Comparison of ENCODE assay signal across 11 mouse cellular contexts in the genomic region with DNA sequence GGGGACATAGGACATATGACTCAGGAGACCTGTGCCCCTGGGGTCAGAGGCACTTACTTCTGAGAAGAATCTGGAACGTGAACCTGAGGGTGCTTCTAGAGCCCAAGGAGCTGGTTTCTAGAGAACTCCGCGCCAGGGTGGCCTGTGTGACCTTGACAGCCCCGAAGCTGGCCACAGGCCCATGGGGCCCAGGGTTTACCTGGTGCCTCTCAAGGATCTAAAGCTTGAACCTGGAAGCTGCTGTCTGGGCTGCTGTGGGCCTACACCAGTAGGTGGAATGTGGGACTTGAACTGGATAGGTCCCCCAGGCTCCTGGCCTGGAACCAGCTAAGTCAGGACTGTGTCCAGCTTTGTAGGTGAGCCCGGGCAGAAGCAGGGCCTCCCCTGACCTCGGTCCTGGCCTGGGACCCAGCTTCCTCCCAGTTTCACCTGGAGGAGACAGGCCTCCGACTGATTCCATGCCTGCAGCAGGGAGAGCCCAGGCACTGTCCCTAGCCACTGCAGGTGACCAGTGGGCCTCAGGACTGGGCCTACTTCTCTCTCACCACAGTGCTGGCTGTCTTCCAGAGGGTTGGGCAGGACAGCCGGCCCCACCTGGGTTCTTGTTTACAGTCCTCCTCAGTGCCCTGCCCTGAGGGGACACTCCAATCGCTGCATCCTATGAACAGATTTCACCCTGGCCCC. TPM values are rescaled to one million over a fixed set of nuclear protein-coding genes. Genes with fewer than 3 reads are reported as not detected.
DNase-seq lines count a peak whose midpoint lies in the region; ATAC-seq and TF ChIP-seq lines count a peak whose summit lies in the region.
"Had no signal": no experiment of that assay in that cellular context is flagged by ENCODE, and none has a peak within 500 bp of the region (broad histone marks: within the 10 kb centered on the region; RNA-seq: fewer than 3 reads in every experiment).

No protein-coding gene starts in this region.

- no peak overlapping the region for H3K4me2 ChIP-seq in kidney, embryonic 15.5 days
- H3K4me2 ChIP-seq: hindbrain, embryonic 15.5 days had no signal

- H3K36me3 ChIP-seq in kidney, adult 2 months (ENCODE audit: control insufficient read depth, insufficient read depth, low read length), result no peaks in the 10 kb centered on the region; the same call in 1 of the 2 replicates
- H3K36me3 ChIP-seq in kidney, embryonic 15.5 days, result peaks cover 41% of the 10 kb centered on the region

- no peaks in the 10 kb centered on the region for H3K27me3 ChIP-seq in kidney, adult 2 months (replicated peaks; ENCODE audit: control insufficient read depth, insufficient read depth, low read length)
- no peaks in the 10 kb centered on the region for H3K27me3 ChIP-seq in kidney, embryonic 15.5 days
- H3K27me3 ChIP-seq: hindbrain, embryonic 15.5 days had no signal

- no peak overlapping the region for H3K4me3 ChIP-seq in kidney, adult 2 months (ENCODE audit: insufficient read depth, low read depth, low read length)
- H3K4me3 ChIP-seq in kidney, embryonic 15.5 days (replicated peaks), result no peak overlapping the region
- H3K4me3 ChIP-seq: hindbrain, embryonic 15.5 days had no signal

- peaks cover 14% of the 10 kb centered on the region; the same call in 1 of the 2 replicates for H3K4me1 ChIP-seq in kidney, adult 2 months (ENCODE audit: control insufficient read depth, insufficient read depth, low read length)
- H3K4me1 ChIP-seq in kidney, embryonic 15.5 days, result peaks cover 21% of the 10 kb centered on the region

- H3K27ac ChIP-seq in kidney, adult 2 months (ENCODE audit: insufficient read depth, low read depth, low read length), result peak overlapping the region; percentile 39
- H3K27ac ChIP-seq in kidney, embryonic 15.5 days, result no peak overlapping the region
- H3K27ac ChIP-seq: hindbrain, embryonic 15.5 days had no signal

- 30% methylated on average over 9 of the region's 9 CpGs for WGBS in kidney, adult 2 months
- WGBS in kidney, embryonic 15.5 days, result 83% methylated on average over 9 of the region's 9 CpGs

- H3K9me3 ChIP-seq in kidney, embryonic 15.5 days (replicated peaks), result no peaks in the 10 kb centered on the region
- H3K9me3 ChIP-seq: hindbrain, embryonic 15.5 days had no signal

- TF ChIP-seq POLR2A in kidney, adult 2 months (IDR thresholded peaks at IDR 0.05; ENCODE audit: low read depth, low read length), result no peak

- H3K9ac ChIP-seq in kidney, embryonic 15.5 days, result no peak overlapping the region
- H3K9ac ChIP-seq: hindbrain, embryonic 15.5 days had no signal

- ATAC-seq in kidney, embryonic 15.5 days (replicated peaks; ENCODE audit: low FRiP score), result no peak
- ATAC-seq: forebrain, embryonic 14.5 days had no signal

- peak; percentile 44 for DNase-seq in cerebellum, adult 11 months
- DNase-seq in cerebellum, postnatal 4 days (ENCODE audit: low spot score in 2 of 2), result no peak
- peak; percentile 83 for DNase-seq in kidney, adult 2 months
- DNase-seq in kidney, postnatal 36 days, result peak; percentile 78 to 81
- peak; percentile 82 to 92 for DNase-seq in lung, postnatal 4 days
- DNase-seq in spleen, postnatal 10 days (ENCODE audit: low spot score in 2 of 2), result no peak
- no peak for DNase-seq in right cerebral cortex, postnatal 10 days (ENCODE audit: low spot score in 2 of 2)
- DNase-seq: spleen, adult 18-20 months had no signal

- no peak for TF ChIP-seq CTCF in kidney, adult 2 months (conservative IDR thresholded peaks at IDR 0.05; ENCODE audit: insufficient read depth, insufficient read length, low read depth, low read length)

RNA-seq across cellular contexts. Expression of a gene that starts 4.7 kb away (rescaled TPM):
- 19.1 and 23.4 TPM in 2 replicates for polyA plus RNA-seq in kidney, adult 2 months (2012; rRNA removed)
- polyA plus RNA-seq in kidney, embryonic 15.5 days (2015; fragmentation: Nextera tagmentation; extraction: Ambion mirVana), result 27.7 and 29.0 TPM in 2 replicates

RNA-seq across cellular contexts. Expression of a gene that starts 16.1 kb away (rescaled TPM):
- 19.7 and 20.8 TPM in 2 replicates for polyA plus RNA-seq in kidney, adult 2 months (2012; rRNA removed)
- 18.6 and 19.4 TPM in 2 replicates for polyA plus RNA-seq in kidney, embryonic 15.5 days (2015; fragmentation: Nextera tagmentation; extraction: Ambion mirVana)

Comparison
In these comparisons a context has a peak if more than half of its experiments do, and no peak if none do; other contexts are left out.
1. DNase-seq: peak in cerebellum, adult 11 months (single experiment), kidney, adult 2 months (single experiment), kidney, postnatal 36 days (2 of 2) and lung, postnatal 4 days (2 of 2); none in cerebellum, postnatal 4 days (0 of 2), spleen, postnatal 10 days (0 of 2) and right cerebral cortex, postnatal 10 days (0 of 2).